Mouse (Mus musculus) heart, embryonic 14.5 days (tissue): Measurements from ENCODE around the gene Tbr1. TPM values are rescaled to one million over a fixed set of nuclear protein-coding genes. Genes with fewer than 3 reads are reported as not detected.

Source experiments
- ATAC-seq: fragments of 200-750 bp; cut with Nextera tagmentation; 2 replicates; pipeline ENCODE4 v1.8.0; 2017; ENCODE audit warnings: low read depth, moderate TSS enrichment; ENCODE audit not compliant: insufficient number of reproducible peaks, insufficient read depth, low FRiP score
- H3K27ac ChIP-seq, 2 experiments: fragments of 200-500 bp in 1 of 2; fragments of 300-500 bp in 1 of 2; sonication (generic) in 1 of 2; replicated peaks in 1 of 2; 2 replicates each; pipeline ENCODE4 v1.5.1; 2012 to 2014; ENCODE audit warnings: low read depth in 2 of 2, low read length in 2 of 2, control low read depth in 1 of 2, mild to moderate bottlenecking in 1 of 2, mixed read lengths in 1 of 2; ENCODE audit not compliant: control insufficient read depth in 1 of 2, insufficient read depth in 1 of 2
- H3K27me3 ChIP-seq: fragments of 300-500 bp; sonication (generic); 2 replicates; pipeline ENCODE4 v1.6.1; 2014; ENCODE audit warnings: mild to moderate bottlenecking, low read length, control low read depth; ENCODE audit not compliant: control insufficient read depth, insufficient read depth
- H3K36me3 ChIP-seq: fragments of 300-500 bp; sonication (generic); 2 replicates; pipeline ENCODE4 v1.6.1; 2014; ENCODE audit warnings: mild to moderate bottlenecking, control low read depth, low read length, mixed read lengths; ENCODE audit not compliant: control insufficient read depth, insufficient read depth
- H3K4me1 ChIP-seq, 2 experiments: fragments of 200-500 bp in 1 of 2; fragments of 300-500 bp in 1 of 2; sonication (generic) in 1 of 2; 2 replicates each; pipeline ENCODE4 v1.6.1; 2012 to 2014; ENCODE audit warnings: low read length in 2 of 2, control low read depth in 1 of 2, mixed read lengths in 1 of 2; ENCODE audit not compliant: control insufficient read depth in 2 of 2, insufficient read depth in 2 of 2
- H3K4me2 ChIP-seq: fragments of 300-500 bp; sonication (generic); 2 replicates; pipeline ENCODE4 v1.6.1; 2014; ENCODE audit warnings: mild to moderate bottlenecking, low read length
- H3K4me3 ChIP-seq, 2 experiments: fragments of 200-500 bp in 1 of 2; fragments of 300-500 bp in 1 of 2; sonication (generic) in 1 of 2; 2 replicates each; pipeline ENCODE4 v1.5.1; 2012 to 2014; ENCODE audit warnings: low read length in 2 of 2, mild to moderate bottlenecking in 2 of 2, control low read depth in 1 of 2, low read depth in 1 of 2, moderate library complexity in 1 of 2; ENCODE audit not compliant: control insufficient read depth in 1 of 2, insufficient read depth in 1 of 2
- H3K9ac ChIP-seq: fragments of 300-500 bp; sonication (generic); 2 replicates; pipeline ENCODE4 v1.6.1; 2014; ENCODE audit warnings: mild to moderate bottlenecking, low read length
- H3K9me3 ChIP-seq: fragments of 300-500 bp; sonication (generic); 2 replicates; pipeline ENCODE4 v1.6.1; 2016; ENCODE audit warnings: low read length, control low read depth; ENCODE audit not compliant: control insufficient read depth
- WGBS: fragments of 180-500 bp; shearing (Covaris S2); extraction: QIAGEN DNeasy Blood & Tissue Kit; methylation state at CpG from one replicate; pipeline ENCODE4 v1.1.7; 2014; 5-methylcytosine and 5-hydroxymethylcytosine counted together
- polyA plus RNA-seq: library from polyadenylated mRNA; unstranded; fragments of >200 nt; fragmentation: Nextera tagmentation; extraction: Ambion mirVana; gene quantifications from 2 replicates; pipeline ENCODE4 v1.2.1, GENCODE M21; 2014

Gene Tbr1
- polyA plus RNA-seq, 1 experiment from 2014 or later, result not detected

- Histone ChIP-seq H3K36me3 (no peaks in the 10 kb centered on the region), H3K27me3 (peaks cover 89% of the 10 kb centered on the region), H3K27ac (no peak overlapping the region), H3K4me2 (peak overlapping the region; percentile 95), H3K9ac (peak overlapping the region; percentile 69), H3K9me3 (no peaks in the 10 kb centered on the region; the same call in 1 of the 2 replicates), H3K4me1 (peaks cover 6 to 21% of the 10 kb centered on the region in 2 experiments; a peak in 2 of 4 replicates), H3K4me3 (peak overlapping the region in 1 of 2 experiments; percentile 56; a peak in 3 of 4 replicates)
- 7% methylated on average over 12 of the region's 12 CpGs for WGBS
- ATAC-seq, result no peak
These were observed 9.8 kb downstream of the Tbr1 start for GRCm38 (mm10) chr2:61812536-61812935.

- ATAC-seq, result no peak
These were observed 10.4 kb downstream of the Tbr1 start for GRCm38 (mm10) chr2:61813106-61813505.

GRCm38 (mm10) chr2:61813521-61813920 lies 10.8 kb downstream of the Tbr1 start:
- no peak overlapping the region for H3K4me2 ChIP-seq
- no peak overlapping the region for H3K9ac ChIP-seq
- no peak for ATAC-seq
- H3K9me3 ChIP-seq, result no peaks in the 10 kb centered on the region; the same call in 1 of the 2 replicates
- H3K4me3 ChIP-seq, result no peak overlapping the region
- peaks cover 85% of the 10 kb centered on the region for H3K27me3 ChIP-seq
- no peaks in the 10 kb centered on the region for H3K36me3 ChIP-seq
- WGBS, result 13% methylated on average over 1 of the region's 1 CpGs
- H3K4me1 ChIP-seq, result peaks cover 6 to 21% of the 10 kb centered on the region in 2 experiments; a peak in 2 of 4 replicates
- H3K27ac ChIP-seq, result no peak overlapping the region

More at GRCm38 (mm10) chr2:61813106-61813505, 10.4 kb downstream of the Tbr1 start:
- peaks cover 6 to 21% of the 10 kb centered on the region in 2 experiments; a peak in 2 of 4 replicates for H3K4me1 ChIP-seq
- no peaks in the 10 kb centered on the region; the same call in 1 of the 2 replicates for H3K9me3 ChIP-seq
- no peaks in the 10 kb centered on the region for H3K36me3 ChIP-seq
- peaks cover 86% of the 10 kb centered on the region for H3K27me3 ChIP-seq
- WGBS, result 9% methylated on average over 6 of the region's 6 CpGs
- H3K4me3 ChIP-seq, result no peak overlapping the region
- H3K27ac ChIP-seq, result no peak overlapping the region
- no peak overlapping the region for H3K4me2 ChIP-seq
- no peak overlapping the region for H3K9ac ChIP-seq

GRCm38 (mm10) chr2:61814548-61815473 lies 12.1 kb downstream of the Tbr1 start:
- H3K27ac ChIP-seq, result no peak overlapping the region
- 5% methylated on average over 38 of the region's 50 CpGs for WGBS
- peak overlapping the region; percentile 62 for H3K9ac ChIP-seq
- no peaks in the 10 kb centered on the region; the same call in 1 of the 2 replicates for H3K9me3 ChIP-seq
- peaks cover 76% of the 10 kb centered on the region for H3K27me3 ChIP-seq
- peaks cover 6 to 21% of the 10 kb centered on the region in 2 experiments; a peak in 2 of 4 replicates for H3K4me1 ChIP-seq
- H3K4me2 ChIP-seq, result peak overlapping the region; percentile 83
- H3K36me3 ChIP-seq, result no peaks in the 10 kb centered on the region
- peak overlapping the region; percentile 14 to 46 for H3K4me3 ChIP-seq
- no peak for ATAC-seq

GRCm38 (mm10) chr2:61815583-61816313 lies 13.0 kb downstream of the Tbr1 start:
- Histone ChIP-seq H3K9ac (peak overlapping the region; percentile 62; the same call in 1 of the 2 replicates), H3K4me3 (peak overlapping the region; percentile 14 to 46), H3K27ac (no peak overlapping the region), H3K4me1 (peaks cover 6 to 21% of the 10 kb centered on the region in 2 experiments; a peak in 2 of 4 replicates), H3K9me3 (no peaks in the 10 kb centered on the region), H3K4me2 (peak overlapping the region; percentile 83), H3K36me3 (no peaks in the 10 kb centered on the region), H3K27me3 (peaks cover 70% of the 10 kb centered on the region)
- 8% methylated on average over 64 of the region's 66 CpGs for WGBS
- peak; percentile 32; the same call in 1 of the 2 replicates for ATAC-seq

GRCm38 (mm10) chr2:61818197-61818596 lies 15.5 kb downstream of the Tbr1 start:
- no peak for ATAC-seq
- H3K36me3 ChIP-seq, result no peaks in the 10 kb centered on the region
- no peak overlapping the region for H3K9ac ChIP-seq
- no peak overlapping the region for H3K27ac ChIP-seq
- H3K9me3 ChIP-seq, result no peaks in the 10 kb centered on the region
- peaks cover 4 to 13% of the 10 kb centered on the region in 2 experiments; a peak in 2 of 4 replicates for H3K4me1 ChIP-seq
- H3K4me2 ChIP-seq, result no peak overlapping the region
- no peak overlapping the region for H3K4me3 ChIP-seq
- peaks cover 49% of the 10 kb centered on the region for H3K27me3 ChIP-seq
- WGBS, result 78% methylated on average over 1 of the region's 1 CpGs

- no peak for ATAC-seq
- Histone ChIP-seq H3K27ac (no peak overlapping the region), H3K9ac (no peak overlapping the region), H3K27me3 (peaks cover 32% of the 10 kb centered on the region), H3K36me3 (no peaks in the 10 kb centered on the region), H3K4me3 (no peak overlapping the region), H3K4me2 (no peak overlapping the region), H3K9me3 (no peaks in the 10 kb centered on the region), H3K4me1 (peaks cover 0 to 9% of the 10 kb centered on the region in 2 experiments; a peak in 2 of 4 replicates)
- WGBS, result 70% methylated on average over 4 of the region's 4 CpGs
These were observed 17.5 kb downstream of the Tbr1 start for GRCm38 (mm10) chr2:61820203-61820602.
